Mouse (Mus musculus): Measurements from ENCODE around the gene Fbxl7. TPM values are rescaled to one million over a fixed set of nuclear protein-coding genes. Genes with fewer than 3 reads are reported as not detected.

Fbxl7 gene
- polyA plus RNA-seq, 1 experiment from 2014 or later = 12.2 TPM

DNA sequence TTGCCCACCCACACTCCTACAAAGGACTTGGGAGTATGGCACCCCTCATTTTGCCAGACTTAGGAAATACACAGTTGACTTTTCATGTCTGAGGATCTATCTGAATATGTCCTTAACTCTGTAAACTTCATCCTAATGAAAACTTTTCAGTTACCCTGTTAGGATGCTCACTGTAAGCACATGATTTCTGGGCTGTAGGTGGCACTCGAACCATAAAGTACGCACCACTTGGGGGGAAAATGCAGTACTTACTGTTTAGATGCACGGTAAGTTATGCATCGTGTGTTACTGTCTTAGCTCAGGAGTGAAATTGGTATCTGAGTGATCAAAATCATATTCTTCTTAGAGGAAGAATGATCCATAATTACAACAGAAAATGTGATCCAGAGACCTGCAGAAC, 252.8 kb downstream of the Fbxl7 start:
- no peaks in the 10 kb centered on the region for H3K27me3 ChIP-seq (ENCODE audit: control insufficient read depth, insufficient read depth, low read length)
- no peak overlapping the region for H3K9ac ChIP-seq (replicated peaks; ENCODE audit: low read length)
- no peaks in the 10 kb centered on the region for H3K4me1 ChIP-seq (ENCODE audit: control insufficient read depth, insufficient read depth, low read length)
- H3K27ac ChIP-seq (replicated peaks; ENCODE audit: low read depth, low read length) = no peak overlapping the region
- no peak overlapping the region for H3K4me3 ChIP-seq (replicated peaks; ENCODE audit: low read depth, low read length)
- H3K4me2 ChIP-seq (ENCODE audit: low read length) = no peak overlapping the region
- ATAC-seq (ENCODE audit: low FRiP score, low TSS enrichment) = no peak
- 95% methylated on average over 4 of the region's 4 CpGs for WGBS
- no peaks in the 10 kb centered on the region for H3K9me3 ChIP-seq (ENCODE audit: control insufficient read depth, low read length)
- no peak for DNase-seq
- H3K36me3 ChIP-seq (ENCODE audit: control insufficient read depth, insufficient read depth, low read length) = no peaks in the 10 kb centered on the region

DNA sequence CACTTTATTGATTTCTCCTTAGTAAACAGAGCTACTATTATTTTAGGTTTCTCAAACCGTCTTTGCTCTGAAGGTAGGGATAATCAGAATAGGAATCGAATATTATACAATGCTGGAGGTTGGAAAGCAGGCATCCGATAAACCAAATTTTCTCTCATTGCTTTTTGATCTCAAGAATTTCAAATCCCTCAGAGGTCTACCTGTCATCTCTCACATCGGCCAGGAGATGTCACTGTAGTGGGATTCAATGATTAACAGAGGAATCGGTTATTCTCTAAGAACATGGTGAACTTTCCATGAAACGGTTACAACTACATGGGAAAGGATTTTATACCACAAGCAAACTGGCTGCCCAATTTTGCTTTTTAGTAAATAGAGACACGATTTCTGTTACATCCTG, 255.7 kb downstream of the Fbxl7 start:
- ATAC-seq (ENCODE audit: low FRiP score, low TSS enrichment) (no peak), DNase-seq (peak; percentile 64)
- no peaks in the 10 kb centered on the region for H3K9me3 ChIP-seq (ENCODE audit: control insufficient read depth, low read length)
- no peak overlapping the region for H3K4me3 ChIP-seq (replicated peaks; ENCODE audit: low read depth, low read length)
- H3K9ac ChIP-seq (replicated peaks; ENCODE audit: low read length) = no peak overlapping the region
- WGBS = 76% methylated on average over 7 of the region's 7 CpGs
- no peaks in the 10 kb centered on the region for H3K36me3 ChIP-seq (ENCODE audit: control insufficient read depth, insufficient read depth, low read length)
- no peaks in the 10 kb centered on the region for H3K27me3 ChIP-seq (ENCODE audit: control insufficient read depth, insufficient read depth, low read length)
- H3K27ac ChIP-seq (replicated peaks; ENCODE audit: low read depth, low read length) = no peak overlapping the region
- no peak overlapping the region for H3K4me2 ChIP-seq (ENCODE audit: low read length)
- no peaks in the 10 kb centered on the region for H3K4me1 ChIP-seq (ENCODE audit: control insufficient read depth, insufficient read depth, low read length)

DNA sequence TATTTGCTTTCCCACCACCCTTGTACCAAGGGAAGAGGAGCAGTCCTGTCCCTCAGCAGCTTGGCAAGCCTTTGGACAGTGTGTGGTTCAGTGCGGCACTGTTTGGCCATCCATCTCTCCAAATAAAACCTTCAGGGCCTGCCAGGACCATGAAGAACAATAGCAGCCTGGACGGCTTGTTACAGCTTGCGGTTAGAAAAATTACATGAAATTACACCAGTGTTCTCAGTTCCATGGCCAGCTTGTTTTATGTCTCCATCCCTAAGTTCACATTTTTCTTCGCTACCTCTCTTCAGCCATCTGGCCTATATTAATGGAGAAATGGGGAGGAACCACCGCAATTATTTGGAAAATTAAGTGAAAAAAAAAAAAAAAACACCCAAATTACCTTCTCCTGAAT, 259.8 kb downstream of the Fbxl7 start:
- H3K4me1 ChIP-seq (ENCODE audit: control insufficient read depth, insufficient read depth, low read length) = no peaks in the 10 kb centered on the region
- ATAC-seq (ENCODE audit: low FRiP score, low TSS enrichment) = no peak
- no peaks in the 10 kb centered on the region for H3K9me3 ChIP-seq (ENCODE audit: control insufficient read depth, low read length)
- no peaks in the 10 kb centered on the region for H3K27me3 ChIP-seq (ENCODE audit: control insufficient read depth, insufficient read depth, low read length)
- H3K4me2 ChIP-seq (ENCODE audit: low read length) = no peak overlapping the region
- DNase-seq = no peak
- H3K36me3 ChIP-seq (ENCODE audit: control insufficient read depth, insufficient read depth, low read length) = no peaks in the 10 kb centered on the region
- no peak overlapping the region for H3K27ac ChIP-seq (replicated peaks; ENCODE audit: low read depth, low read length)
- no peak overlapping the region for H3K4me3 ChIP-seq (replicated peaks; ENCODE audit: low read depth, low read length)
- 90% methylated on average over 5 of the region's 5 CpGs for WGBS
- no peak overlapping the region for H3K9ac ChIP-seq (replicated peaks; ENCODE audit: low read length)

DNA sequence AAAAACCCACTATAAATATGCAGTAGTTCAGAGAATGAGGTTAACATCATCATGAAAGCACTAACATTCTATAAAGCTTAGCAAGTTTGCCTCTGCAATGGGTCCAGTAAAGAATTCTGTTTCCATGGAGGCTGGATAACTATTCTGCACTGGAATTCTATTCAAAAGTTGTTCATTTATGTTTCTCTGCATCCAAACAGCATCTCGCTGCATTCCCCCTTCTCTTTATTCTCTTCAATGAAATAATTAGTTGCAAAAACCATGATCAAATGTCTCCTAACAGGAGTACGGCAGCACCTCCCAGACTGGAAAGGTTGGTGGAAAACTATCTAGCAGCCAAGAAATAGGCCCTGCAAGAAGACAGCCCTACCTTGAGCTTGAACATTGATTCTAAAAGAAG, 267.2 kb downstream of the Fbxl7 start:
- DNase-seq (no peak), ATAC-seq (ENCODE audit: low FRiP score, low TSS enrichment) (no peak)
- no peak overlapping the region for H3K4me3 ChIP-seq (replicated peaks; ENCODE audit: low read depth, low read length)
- 19% methylated on average over 2 of the region's 2 CpGs for WGBS
- no peaks in the 10 kb centered on the region for H3K4me1 ChIP-seq (ENCODE audit: control insufficient read depth, insufficient read depth, low read length)
- H3K27me3 ChIP-seq (ENCODE audit: control insufficient read depth, insufficient read depth, low read length) = no peaks in the 10 kb centered on the region
- H3K27ac ChIP-seq (replicated peaks; ENCODE audit: low read depth, low read length) = no peak overlapping the region
- no peaks in the 10 kb centered on the region for H3K9me3 ChIP-seq (ENCODE audit: control insufficient read depth, low read length)
- no peak overlapping the region for H3K4me2 ChIP-seq (ENCODE audit: low read length)
- no peak overlapping the region for H3K9ac ChIP-seq (replicated peaks; ENCODE audit: low read length)
- H3K36me3 ChIP-seq (ENCODE audit: control insufficient read depth, insufficient read depth, low read length) = no peaks in the 10 kb centered on the region

DNA sequence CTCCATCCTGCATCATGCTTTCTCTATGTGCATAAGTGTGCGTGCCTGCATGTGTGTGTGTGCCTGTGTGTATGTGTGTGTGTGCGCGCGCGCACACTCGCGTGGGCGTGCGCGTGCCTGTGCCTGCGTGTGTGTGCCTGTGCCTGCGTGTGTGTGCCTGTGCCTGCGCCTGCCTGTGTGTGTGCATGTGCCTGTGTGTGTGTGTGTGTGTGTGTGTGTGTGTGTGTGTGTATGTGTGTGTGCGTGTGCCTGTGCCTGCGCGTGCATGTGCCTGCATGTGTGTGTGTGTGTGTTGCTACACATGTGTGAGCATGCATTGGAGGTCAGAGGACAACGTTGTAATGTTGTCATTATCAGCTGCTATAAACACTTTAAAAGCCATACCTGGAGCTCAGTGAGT, 272.1 kb downstream of the Fbxl7 start:
- no peak for ATAC-seq (ENCODE audit: low FRiP score, low TSS enrichment)
- Histone ChIP-seq H3K9ac (replicated peaks; ENCODE audit: low read length) (no peak overlapping the region), H3K4me2 (ENCODE audit: low read length) (no peak overlapping the region), H3K27me3 (ENCODE audit: control insufficient read depth, insufficient read depth, low read length) (no peaks in the 10 kb centered on the region), H3K9me3 (ENCODE audit: control insufficient read depth, low read length) (no peaks in the 10 kb centered on the region), H3K36me3 (ENCODE audit: control insufficient read depth, insufficient read depth, low read length) (no peaks in the 10 kb centered on the region), H3K27ac (replicated peaks; ENCODE audit: low read depth, low read length) (no peak overlapping the region), H3K4me1 (ENCODE audit: control insufficient read depth, insufficient read depth, low read length) (no peaks in the 10 kb centered on the region), H3K4me3 (replicated peaks; ENCODE audit: low read depth, low read length) (no peak overlapping the region)
- no peak for DNase-seq
- WGBS = 96% methylated on average over 17 of the region's 17 CpGs

DNA sequence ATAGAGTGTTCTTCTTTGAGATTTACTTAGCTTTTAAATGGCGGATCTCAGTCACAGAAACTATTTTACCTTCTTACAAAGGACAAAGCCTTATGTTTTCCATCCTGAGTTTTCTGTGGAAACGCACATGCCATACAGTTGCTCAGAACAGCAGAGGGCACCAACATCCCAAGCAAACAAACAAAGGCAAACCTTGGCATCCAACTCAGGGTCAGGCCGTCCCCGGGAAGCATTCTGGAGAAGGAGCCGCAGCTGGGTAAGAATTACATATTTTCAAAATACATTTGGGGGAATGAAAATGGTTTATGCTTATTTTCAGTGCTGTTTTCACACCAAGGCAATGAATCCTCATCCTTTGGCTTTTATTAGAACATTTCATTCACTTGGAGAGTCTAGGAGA, 275.1 kb downstream of the Fbxl7 start:
- no peaks in the 10 kb centered on the region for H3K4me1 ChIP-seq (ENCODE audit: control insufficient read depth, insufficient read depth, low read length)
- H3K4me3 ChIP-seq (replicated peaks; ENCODE audit: low read depth, low read length) = no peak overlapping the region
- DNase-seq = peak; percentile 90
- ATAC-seq (ENCODE audit: low FRiP score, low TSS enrichment) = peak; percentile 75; the same call in 1 of the 2 replicates
- no peaks in the 10 kb centered on the region for H3K27me3 ChIP-seq (ENCODE audit: control insufficient read depth, insufficient read depth, low read length)
- no peak overlapping the region for H3K9ac ChIP-seq (replicated peaks; ENCODE audit: low read length)
- H3K4me2 ChIP-seq (ENCODE audit: low read length) = no peak overlapping the region
- H3K9me3 ChIP-seq (ENCODE audit: control insufficient read depth, low read length) = no peaks in the 10 kb centered on the region
- H3K27ac ChIP-seq (replicated peaks; ENCODE audit: low read depth, low read length) = no peak overlapping the region
- WGBS = 29% methylated on average over 5 of the region's 5 CpGs
- no peaks in the 10 kb centered on the region for H3K36me3 ChIP-seq (ENCODE audit: control insufficient read depth, insufficient read depth, low read length)

DNA sequence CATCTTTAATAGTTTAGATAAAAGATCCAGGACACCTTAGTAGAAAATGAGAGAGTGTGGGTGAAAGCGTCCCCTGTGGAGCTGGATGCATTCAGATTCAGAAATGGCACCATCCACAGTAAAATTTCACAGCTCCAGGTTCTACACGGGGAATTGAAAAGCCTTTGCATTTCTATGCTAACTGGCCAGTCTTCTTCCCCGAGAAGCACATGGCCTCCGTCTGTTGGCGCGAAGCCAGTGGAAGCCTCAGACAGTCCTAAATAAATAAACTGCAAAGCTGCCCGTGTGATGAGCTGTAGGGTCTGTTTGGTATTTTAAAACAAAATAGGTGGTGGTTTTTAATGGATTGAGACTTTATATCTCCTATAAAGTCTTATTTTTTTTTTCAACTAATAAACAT, 276.2 kb downstream of the Fbxl7 start:
- peak; percentile 83 for DNase-seq
- H3K36me3 ChIP-seq (ENCODE audit: control insufficient read depth, insufficient read depth, low read length) = no peaks in the 10 kb centered on the region
- H3K4me2 ChIP-seq (ENCODE audit: low read length) = no peak overlapping the region
- 51% methylated on average over 7 of the region's 7 CpGs for WGBS
- no peak overlapping the region for H3K9ac ChIP-seq (replicated peaks; ENCODE audit: low read length)
- H3K27ac ChIP-seq (replicated peaks; ENCODE audit: low read depth, low read length) = no peak overlapping the region
- H3K4me1 ChIP-seq (ENCODE audit: control insufficient read depth, insufficient read depth, low read length) = no peaks in the 10 kb centered on the region
- ATAC-seq (ENCODE audit: low FRiP score, low TSS enrichment) = no peak
- H3K9me3 ChIP-seq (ENCODE audit: control insufficient read depth, low read length) = no peaks in the 10 kb centered on the region
- no peaks in the 10 kb centered on the region for H3K27me3 ChIP-seq (ENCODE audit: control insufficient read depth, insufficient read depth, low read length)
- no peak overlapping the region for H3K4me3 ChIP-seq (replicated peaks; ENCODE audit: low read depth, low read length)

DNA sequence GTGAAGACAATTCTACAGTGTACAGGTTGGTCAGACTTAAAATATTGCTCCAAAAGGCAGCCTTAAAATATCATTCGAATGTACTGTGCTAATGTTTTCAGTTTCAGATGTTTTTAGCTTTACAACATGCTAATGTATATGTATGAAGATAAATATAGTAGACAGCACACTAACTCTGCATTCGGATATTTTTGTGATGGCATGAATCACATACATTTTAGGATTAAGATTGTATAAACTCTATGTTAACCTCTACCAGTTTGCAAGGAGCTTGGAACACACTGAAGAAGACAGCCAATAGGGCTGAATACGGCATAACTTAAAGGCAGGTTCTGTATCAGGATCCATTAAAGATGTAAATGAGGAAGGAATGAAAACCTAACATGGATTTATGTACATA, 299.1 kb downstream of the Fbxl7 start:
- Histone ChIP-seq H3K27me3 (ENCODE audit: control insufficient read depth, insufficient read depth, low read length) (no peaks in the 10 kb centered on the region), H3K9ac (replicated peaks; ENCODE audit: low read length) (no peak overlapping the region), H3K4me2 (ENCODE audit: low read length) (no peak overlapping the region), H3K4me1 (ENCODE audit: control insufficient read depth, insufficient read depth, low read length) (no peaks in the 10 kb centered on the region), H3K9me3 (ENCODE audit: control insufficient read depth, low read length) (no peaks in the 10 kb centered on the region), H3K4me3 (replicated peaks; ENCODE audit: low read depth, low read length) (no peak overlapping the region), H3K36me3 (ENCODE audit: control insufficient read depth, insufficient read depth, low read length) (no peaks in the 10 kb centered on the region), H3K27ac (replicated peaks; ENCODE audit: low read depth, low read length) (no peak overlapping the region)
- DNase-seq (no peak), ATAC-seq (ENCODE audit: low FRiP score, low TSS enrichment) (no peak)
- WGBS = 97% methylated on average over 3 of the region's 3 CpGs

DNA sequence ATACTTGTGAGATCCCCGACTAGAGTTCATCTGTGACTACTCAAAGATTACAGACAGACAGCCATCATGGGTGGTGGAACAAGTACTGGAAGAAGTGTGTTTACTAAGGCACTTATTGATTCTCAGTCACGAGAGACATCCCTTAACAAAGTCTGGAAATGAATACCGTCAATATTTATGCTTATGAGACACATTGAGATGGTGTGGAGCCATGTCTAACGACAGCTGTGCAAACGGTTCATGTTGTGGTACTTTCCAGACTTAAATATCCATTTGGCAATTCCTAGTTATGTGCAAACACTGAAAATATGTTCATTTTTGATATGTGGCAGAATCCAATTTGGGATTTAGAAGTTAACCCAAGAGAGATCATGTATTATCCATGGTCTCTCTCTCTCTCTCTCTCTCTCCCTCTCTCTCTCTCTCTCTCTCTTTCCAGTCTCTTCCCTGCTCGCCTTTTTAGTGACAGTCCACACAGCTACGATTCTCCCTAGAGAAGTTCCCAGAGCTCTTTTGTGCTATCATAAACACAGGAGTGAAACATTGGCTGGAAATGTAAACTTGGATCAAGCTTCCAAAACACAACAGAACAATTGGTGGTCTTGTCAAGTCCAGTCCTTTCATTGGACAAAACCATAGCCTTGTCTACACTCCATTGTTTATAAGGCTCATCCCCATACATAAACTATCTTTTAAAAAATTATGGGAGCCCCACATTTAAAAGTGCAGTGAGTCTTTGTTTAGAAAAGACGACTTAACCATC, 315.3 kb downstream of the Fbxl7 start:
- no peaks in the 10 kb centered on the region for H3K27me3 ChIP-seq (ENCODE audit: control insufficient read depth, insufficient read depth, low read length)
- no peaks in the 10 kb centered on the region for H3K9me3 ChIP-seq (ENCODE audit: control insufficient read depth, low read length)
- no peaks in the 10 kb centered on the region for H3K4me1 ChIP-seq (ENCODE audit: control insufficient read depth, insufficient read depth, low read length)
- no peaks in the 10 kb centered on the region for H3K36me3 ChIP-seq (ENCODE audit: control insufficient read depth, insufficient read depth, low read length)
- WGBS = 86% methylated on average over 8 of the region's 8 CpGs
- no peak overlapping the region for H3K27ac ChIP-seq (replicated peaks; ENCODE audit: low read depth, low read length)
- H3K4me2 ChIP-seq (ENCODE audit: low read length) = no peak overlapping the region
- H3K4me3 ChIP-seq (replicated peaks; ENCODE audit: low read depth, low read length) = no peak overlapping the region
- DNase-seq (no peak), ATAC-seq (ENCODE audit: low FRiP score, low TSS enrichment) (no peak)
- H3K9ac ChIP-seq (replicated peaks; ENCODE audit: low read length) = no peak overlapping the region

Data from midbrain, embryonic 14.5 days (tissue).